ENCODE assay signal across 12 mouse cellular contexts in the genomic region with DNA sequence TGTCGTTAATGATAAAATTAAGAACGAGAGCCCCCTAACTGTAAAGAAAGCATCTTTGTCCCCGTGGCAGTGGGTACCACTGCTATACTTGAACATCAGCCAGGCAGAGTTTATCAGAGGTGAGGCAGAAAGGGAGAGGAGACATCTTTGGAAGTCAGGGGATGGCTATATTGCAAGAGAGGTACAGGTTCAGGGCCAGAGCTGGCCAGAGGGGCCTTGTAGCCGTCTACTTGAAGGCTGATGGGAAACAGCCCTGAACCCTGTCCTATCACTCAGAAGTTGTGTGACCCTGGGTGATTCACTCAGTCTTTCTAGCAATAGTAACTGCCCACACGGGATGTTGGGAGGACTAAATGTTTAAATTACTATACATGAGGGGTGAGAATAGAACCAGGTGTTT. TPM values are rescaled to one million over a fixed set of nuclear protein-coding genes. Genes with fewer than 3 reads are reported as not detected.
DNase-seq lines count a peak whose midpoint lies in the region; ATAC-seq and TF ChIP-seq lines count a peak whose summit lies in the region.
"Had no signal": no experiment of that assay in that cellular context is flagged by ENCODE, and none has a peak within 500 bp of the region (broad histone marks: within the 10 kb centered on the region; RNA-seq: fewer than 3 reads in every experiment).

No protein-coding gene starts in this region.

- TF ChIP-seq POLR2A in embryonic fibroblast, embryonic 13.5 days (IDR thresholded peaks at IDR 0.05; ENCODE audit: low read depth, low read length), result no peak

- peak overlapping the region; percentile 78 for H3K27ac ChIP-seq in gastrocnemius, adult 2 months
- 0 out of 2 replicates have a peak overlapping the region, but pooled peaks have one; percentile 9 for H3K27ac ChIP-seq in kidney, embryonic 14.5 days (ENCODE audit: low read depth, low read length)
- H3K27ac ChIP-seq in embryonic fibroblast, embryonic 13.5 days (ENCODE audit: insufficient read depth, low read length), result peak overlapping the region; percentile 92
- H3K27ac ChIP-seq: macrophage had no signal

- H3K4me3 ChIP-seq in gastrocnemius, adult 2 months, result no peak overlapping the region
- no peak overlapping the region for H3K4me3 ChIP-seq in kidney, embryonic 14.5 days (ENCODE audit: low read length)
- no peak overlapping the region for H3K4me3 ChIP-seq in embryonic fibroblast, embryonic 13.5 days (ENCODE audit: insufficient read depth, low read length)
- H3K4me3 ChIP-seq: liver, embryonic 12.5 days had no signal

- no peak overlapping the region for H3K9ac ChIP-seq in kidney, embryonic 14.5 days (ENCODE audit: low read depth, low read length)
- H3K9ac ChIP-seq: liver, embryonic 12.5 days had no signal

- H3K4me2 ChIP-seq in kidney, embryonic 14.5 days (replicated peaks; ENCODE audit: low read depth, low read length), result no peak overlapping the region

- H3K4me1 ChIP-seq in kidney, embryonic 14.5 days (ENCODE audit: control insufficient read depth, insufficient read depth, low read length), result peaks cover 14% of the 10 kb centered on the region
- peaks cover 16% of the 10 kb centered on the region for H3K4me1 ChIP-seq in embryonic fibroblast, embryonic 13.5 days (ENCODE audit: control insufficient read depth, insufficient read depth, low read length)

- no peaks in the 10 kb centered on the region for H3K9me3 ChIP-seq in kidney, embryonic 14.5 days (ENCODE audit: control insufficient read depth, low read length)

- intact Hi-C loops in gastrocnemius, adult 2 months (cut with DNase I), result loop anchor here (5.0 kb wide), 1 partner anchor 751 kb away; a partner anchor contains a TSS

- no peaks in the 10 kb centered on the region for H3K36me3 ChIP-seq in kidney, embryonic 14.5 days (ENCODE audit: control insufficient read depth, insufficient read depth, low read length)
- H3K36me3 ChIP-seq: liver, embryonic 12.5 days had no signal

- WGBS in kidney, embryonic 14.5 days, result 39% methylated on average over 5 of the region's 5 CpGs

- ATAC-seq in kidney, embryonic 14.5 days (ENCODE audit: low FRiP score, low TSS enrichment), result no peak
- no peak for ATAC-seq in CD4-positive, CD25-positive, alpha-beta regulatory T cell, adult 4 months
- no peak for ATAC-seq in activated CD4-positive, CD25-positive, alpha-beta regulatory T cell, adult 4 months
- ATAC-seq: liver, embryonic 12.5 days had no signal

- no peak for TF ChIP-seq CTCF in gastrocnemius, adult 2 months (IDR thresholded peaks at IDR 0.05)
- TF ChIP-seq CTCF in embryonic fibroblast, embryonic 13.5 days (IDR thresholded peaks at IDR 0.05; ENCODE audit: borderline replicate concordance, insufficient read depth, low read length), result no peak

- DNase-seq in gastrocnemius, adult 2 months, result no peak
- no peak for DNase-seq in gastrocnemius, postnatal 10 days
- DNase-seq in kidney, adult 9 months, result no peak
- DNase-seq in 3T3-L1 (ENCODE audit: low read depth, low spot score), result peak; percentile 40

- H3K27me3 ChIP-seq in kidney, embryonic 14.5 days (ENCODE audit: control insufficient read depth, insufficient read depth, low read length), result no peaks in the 10 kb centered on the region

RNA-seq across cellular contexts. Expression of a gene that starts 28.1 kb away (rescaled TPM):
- total RNA-seq in gastrocnemius, adult 2 months (2021), result under 1 TPM; 0.20 to 0.36 TPM
- under 1 TPM; 0.54 to 0.77 TPM for total RNA-seq in gastrocnemius, postnatal 10 days (2021)
- 25.8 and 28.2 TPM in 2 replicates for polyA plus RNA-seq in kidney, embryonic 14.5 days (2014; fragmentation: Nextera tagmentation; extraction: Ambion mirVana)
- not detected in 2 replicates for polyA plus RNA-seq in embryonic fibroblast, embryonic 13.5 days (2011; ENCODE audit: insufficient read length, low read depth, missing spikeins)
- polyA plus RNA-seq in CD4-positive, CD25-positive, alpha-beta regulatory T cell, adult 4 months (2017; shearing (Covaris generic)), result not detected
- under 1 TPM in 1 of 2 experiments, not detected in 1; 0.38 TPM for polyA plus RNA-seq in activated CD4-positive, CD25-positive, alpha-beta regulatory T cell, adult 4 months (2017; shearing (Covaris generic))
- total RNA-seq: layer of hippocampus, postnatal 10 days; left cerebral cortex, postnatal 25 days had no signal
- polyA plus RNA-seq: macrophage had no signal

RNA-seq across cellular contexts. Expression of a gene that starts 37.1 kb away (rescaled TPM):
- 10 to 100 TPM; 23.7 to 32.4 TPM for total RNA-seq in gastrocnemius, adult 2 months (2021)
- total RNA-seq in gastrocnemius, postnatal 10 days (2021), result 10 to 100 TPM; 24.4 to 27.2 TPM
- polyA plus RNA-seq in kidney, embryonic 14.5 days (2014; fragmentation: Nextera tagmentation; extraction: Ambion mirVana), result 71.8 and 76.5 TPM in 2 replicates
- 20.4 and 21.3 TPM in 2 replicates for polyA plus RNA-seq in embryonic fibroblast, embryonic 13.5 days (2011; ENCODE audit: insufficient read length, low read depth, missing spikeins)
- polyA plus RNA-seq in CD4-positive, CD25-positive, alpha-beta regulatory T cell, adult 4 months (2017; shearing (Covaris generic)), result 10 to 100 TPM; 67.8 to 79.0 TPM
- polyA plus RNA-seq in activated CD4-positive, CD25-positive, alpha-beta regulatory T cell, adult 4 months (2017; shearing (Covaris generic)), result 10 to 100 TPM; 42.8 to 43.6 TPM

RNA-seq across cellular contexts. Expression of a gene that starts 48.8 kb away (rescaled TPM):
- 1 to 10 TPM; 1.6 to 2.5 TPM for total RNA-seq in gastrocnemius, adult 2 months (2021)
- 1 to 10 TPM in 1 of 2 experiments, under 1 TPM in 1; 0.66 to 1.4 TPM for total RNA-seq in gastrocnemius, postnatal 10 days (2021)
- polyA plus RNA-seq in kidney, embryonic 14.5 days (2014; fragmentation: Nextera tagmentation; extraction: Ambion mirVana), result 2.4 and 3.6 TPM in 2 replicates
- 2.2 and 2.4 TPM in 2 replicates for polyA plus RNA-seq in embryonic fibroblast, embryonic 13.5 days (2011; ENCODE audit: insufficient read length, low read depth, missing spikeins)
- under 1 TPM in 1 of 2 experiments, not detected in 1; 0.22 TPM for polyA plus RNA-seq in CD4-positive, CD25-positive, alpha-beta regulatory T cell, adult 4 months (2017; shearing (Covaris generic))
- polyA plus RNA-seq in activated CD4-positive, CD25-positive, alpha-beta regulatory T cell, adult 4 months (2017; shearing (Covaris generic)), result not detected

Comparison
In these comparisons a context has a peak if more than half of its experiments do, and no peak if none do; other contexts are left out.
1. H3K27ac ChIP-seq: peak in every context shown above with its lines; median percentile 92 in embryonic fibroblast, embryonic 13.5 days; 78 in gastrocnemius, adult 2 months; 9 in kidney, embryonic 14.5 days.
2. RNA of a gene that starts 28.1 kb away (polyA plus RNA-seq): 25.8 to 28.2 TPM in kidney, embryonic 14.5 days; 0.38 TPM in activated CD4-positive, CD25-positive, alpha-beta regulatory T cell, adult 4 months, not detected in CD4-positive, CD25-positive, alpha-beta regulatory T cell, adult 4 months and not detected in embryonic fibroblast, embryonic 13.5 days; every median in the first group is over 10 times any median in the second.